Mouse (Mus musculus): ENCODE data around the gene Ptges2. TPM values are rescaled to one million over a fixed set of nuclear protein-coding genes. Genes with fewer than 3 reads are reported as not detected.

The Ptges2 gene
- total and polyA plus RNA-seq, 3 experiments = 30.4 to 396 (median 47.0) TPM

DNA sequence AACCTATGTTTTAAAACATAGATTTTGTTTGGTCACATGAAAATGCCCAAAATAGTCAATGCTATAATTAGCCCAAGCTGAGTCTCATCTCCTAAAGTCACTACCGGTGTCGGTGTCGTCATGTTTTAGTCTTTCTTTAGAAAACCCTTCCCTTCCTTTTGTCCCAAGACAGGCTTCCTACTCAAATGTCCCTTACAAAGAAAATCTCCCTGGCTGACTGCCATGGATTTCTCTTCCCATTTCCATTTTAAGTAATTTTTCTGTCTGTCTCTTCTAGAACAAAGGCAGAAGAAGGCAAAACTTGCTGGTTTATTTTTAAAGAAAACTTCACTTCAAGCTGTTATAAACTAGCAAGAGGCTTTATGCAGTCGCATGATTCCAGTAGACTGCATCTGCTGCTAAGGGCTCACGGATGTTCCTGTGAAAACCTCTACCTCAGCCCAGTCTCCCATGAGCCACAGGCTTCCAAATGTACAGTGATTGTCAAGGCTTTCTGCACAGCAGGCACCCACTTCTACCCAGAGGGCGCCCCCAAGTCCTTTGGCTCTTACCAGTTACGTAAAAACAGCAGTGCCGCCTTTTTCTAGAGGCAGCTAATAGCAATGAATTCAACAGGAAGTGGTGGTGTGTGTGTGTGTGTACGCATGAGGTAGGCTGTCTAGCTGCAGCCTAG is 51.7 kb downstream of the Ptges2 start:
- Histone ChIP-seq H3K9me3 (replicated peaks; ENCODE audit: insufficient read depth, low read length) (no peaks in the 10 kb centered on the region), H3K27ac (ENCODE audit: control insufficient read depth, low read depth, low read length) (no peak overlapping the region), H3K4me3 (ENCODE audit: control insufficient read depth in 1 of 2, insufficient read depth in 1 of 2, low read depth in 2 of 2, low read length in 2 of 2) (no peak overlapping the region), H3K9ac (ENCODE audit: control insufficient read depth, low read depth, low read length, poor library complexity, severe bottlenecking) (no peak overlapping the region), H3K27me3 (ENCODE audit: control insufficient read depth in 1 of 2, insufficient read depth in 2 of 2, low read length in 2 of 2) (no peaks in the 10 kb centered on the region), H3K36me3 (ENCODE audit: control insufficient read depth in 1 of 2, insufficient read depth in 2 of 2, low read length in 2 of 2) (peaks cover 4 to 30% of the 10 kb centered on the region in 2 experiments), H3K79me2 (ENCODE audit: control insufficient read depth, insufficient read depth, low read length, poor library complexity) (peaks cover 50% of the 10 kb centered on the region), H3K4me1 (ENCODE audit: control insufficient read depth in 1 of 2, insufficient read depth in 2 of 2, low read length in 2 of 2) (peaks cover 5 to 11% of the 10 kb centered on the region in 2 experiments; a peak in 3 of 4 replicates)
- TF ChIP-seq HCFC1 (IDR thresholded peaks at IDR 0.05; ENCODE audit: low read depth, low read length) (no peak), SIN3A (IDR thresholded peaks at IDR 0.05; ENCODE audit: low read length) (no peak), MAFK (IDR thresholded peaks at IDR 0.05; ENCODE audit: borderline replicate concordance, low read depth, low read length) (no peak), USF2 (IDR thresholded peaks at IDR 0.05; ENCODE audit: borderline replicate concordance in 1 of 2, insufficient read depth in 1 of 2, low read depth in 1 of 2, low read length in 2 of 2) (no peak), POLR2AphosphoS2 (IDR thresholded peaks at IDR 0.05; ENCODE audit: low read length) (no peak), POLR2AphosphoS5 (IDR thresholded peaks at IDR 0.05; ENCODE audit: borderline replicate concordance, low read depth, low read length) (no peak), GATA1 (IDR thresholded peaks at IDR 0.05; ENCODE audit: low read depth, low read length) (no peak), RAD21 (IDR thresholded peaks at IDR 0.05; ENCODE audit: low read depth, low read length) (no peak), RCOR1 (IDR thresholded peaks at IDR 0.05; ENCODE audit: low read depth, low read length) (no peak), JUND (IDR thresholded peaks at IDR 0.05; ENCODE audit: low read depth, low read length) (no peak)
- no peak for DNase-seq (ENCODE audit: low read depth, low spot score)

- Histone ChIP-seq H3K9me3 (replicated peaks; ENCODE audit: insufficient read depth, low read length) (no peaks in the 10 kb centered on the region), H3K9ac (ENCODE audit: control insufficient read depth, low read depth, low read length, poor library complexity, severe bottlenecking) (no peak overlapping the region), H3K4me1 (ENCODE audit: control insufficient read depth in 1 of 2, insufficient read depth in 2 of 2, low read length in 2 of 2) (peaks cover 5 to 12% of the 10 kb centered on the region in 2 experiments), H3K4me3 (ENCODE audit: control insufficient read depth in 1 of 2, insufficient read depth in 1 of 2, low read depth in 2 of 2, low read length in 2 of 2) (no peak overlapping the region), H3K36me3 (ENCODE audit: control insufficient read depth in 1 of 2, insufficient read depth in 2 of 2, low read length in 2 of 2) (peaks cover 4 to 34% of the 10 kb centered on the region in 2 experiments), H3K79me2 (ENCODE audit: control insufficient read depth, insufficient read depth, low read length, poor library complexity) (peaks cover 54% of the 10 kb centered on the region), H3K27ac (ENCODE audit: control insufficient read depth, low read depth, low read length) (no peak overlapping the region), H3K27me3 (ENCODE audit: control insufficient read depth in 1 of 2, insufficient read depth in 2 of 2, low read length in 2 of 2) (no peaks in the 10 kb centered on the region)
- DNase-seq (ENCODE audit: low read depth, low spot score) = no peak
- no peak for TF ChIP-seq UBTF (IDR thresholded peaks at IDR 0.05; ENCODE audit: borderline replicate concordance, insufficient read depth, low read depth, low read length)
- no peak for TF ChIP-seq TAL1 (IDR thresholded peaks at IDR 0.05; ENCODE audit: low read length)
- TF ChIP-seq ZNF384 (IDR thresholded peaks at IDR 0.05; ENCODE audit: low read depth, low read length) = no peak
- no peak for TF ChIP-seq GATA1 (IDR thresholded peaks at IDR 0.05; ENCODE audit: low read depth, low read length)
- TF ChIP-seq ZMIZ1 (IDR thresholded peaks at IDR 0.05; ENCODE audit: low read depth, low read length) = no peak
- no peak for TF ChIP-seq EP300 (IDR thresholded peaks at IDR 0.05; ENCODE audit: low read depth in 1 of 2, low read length in 2 of 2)
- no peak for TF ChIP-seq CHD2 (IDR thresholded peaks at IDR 0.05; ENCODE audit: low read length)
- TF ChIP-seq MEF2A (IDR thresholded peaks at IDR 0.05; ENCODE audit: extremely low read depth, insufficient replicate concordance, low read depth, low read length, poor library complexity, severe bottlenecking) = no peak
- no peak for TF ChIP-seq TBP (IDR thresholded peaks at IDR 0.05; ENCODE audit: low read depth, low read length)
- no peak for TF ChIP-seq NRF1 (IDR thresholded peaks at IDR 0.05; ENCODE audit: insufficient read depth, low read depth, low read length, poor library complexity, severe bottlenecking)
- TF ChIP-seq MAFK (IDR thresholded peaks at IDR 0.05; ENCODE audit: borderline replicate concordance, low read depth, low read length) = no peak
- no peak for TF ChIP-seq CHD1 (IDR thresholded peaks at IDR 0.05; ENCODE audit: low read depth, low read length)
- TF ChIP-seq USF2 (IDR thresholded peaks at IDR 0.05; ENCODE audit: borderline replicate concordance in 1 of 2, insufficient read depth in 1 of 2, low read depth in 1 of 2, low read length in 2 of 2) = no peak
- TF ChIP-seq MYB (IDR thresholded peaks at IDR 0.05; ENCODE audit: low read depth, low read length) = no peak
- TF ChIP-seq NELFE (IDR thresholded peaks at IDR 0.05; ENCODE audit: low read depth, low read length) = no peak
- no peak for TF ChIP-seq JUND (IDR thresholded peaks at IDR 0.05; ENCODE audit: low read depth, low read length)
Observed at GRCm38 (mm10) chr2:32448480-32448879, 52.8 kb downstream of the Ptges2 start.

All from MEL (cell line).